Mouse (Mus musculus) urinary bladder, postnatal 10 days (tissue): ENCODE measurements around the gene Fnbp4.
A peak's percentile ranks its signal among the peaks of the same experiment; 100 is the strongest.

Source experiments
- DNase-seq: peaks from one replicate; pipeline ENCODE4 v3.0.0; 2022; ENCODE audit warnings: low spot score

Fnbp4 gene

GRCm38 (mm10) chr2:90745053-90745678, at the start of gene Fnbp4:
Gene Fnbp4 (plus strand): TSS chr2:90745370.
- peak; percentile 76 for DNase-seq

- no peak for DNase-seq
These were observed 44.2 kb upstream of the Fnbp4 start for GRCm38 (mm10) chr2:90700943-90701342.

GRCm38 (mm10) chr2:90708548-90708947, 36.6 kb upstream of the Fnbp4 start:
- DNase-seq = no peak

- DNase-seq = no peak
These were observed 29.5 kb upstream of the Fnbp4 start for GRCm38 (mm10) chr2:90715555-90716092.

GRCm38 (mm10) chr2:90717366-90717765, 27.8 kb upstream of the Fnbp4 start:
- DNase-seq = no peak

- no peak for DNase-seq
These were observed 27.2 kb upstream of the Fnbp4 start for GRCm38 (mm10) chr2:90717948-90718347.

GRCm38 (mm10) chr2:90726818-90727217, 18.4 kb upstream of the Fnbp4 start:
- no peak for DNase-seq

- no peak for DNase-seq
These were observed 9.8 kb upstream of the Fnbp4 start for GRCm38 (mm10) chr2:90735326-90735725.

GRCm38 (mm10) chr2:90738801-90739200, 6.4 kb upstream of the Fnbp4 start:
- no peak for DNase-seq

- no peak for DNase-seq
These were observed 5.8 kb upstream of the Fnbp4 start for GRCm38 (mm10) chr2:90739327-90739726.

- no peak for DNase-seq
These were observed 5.2 kb upstream of the Fnbp4 start for GRCm38 (mm10) chr2:90739921-90740320.

- no peak for DNase-seq
These were observed 701 bp upstream of the Fnbp4 start for GRCm38 (mm10) chr2:90744285-90745052.

- no peak for DNase-seq
These were observed 769 bp downstream of the Fnbp4 start for GRCm38 (mm10) chr2:90745740-90746537.

GRCm38 (mm10) chr2:90746538-90746865, 1.3 kb downstream of the Fnbp4 start:
- DNase-seq = no peak

- no peak for DNase-seq
These were observed 2.0 kb downstream of the Fnbp4 start for GRCm38 (mm10) chr2:90747131-90747530.

GRCm38 (mm10) chr2:90749676-90750459, 4.7 kb downstream of the Fnbp4 start:
- no peak for DNase-seq

GRCm38 (mm10) chr2:90753565-90753964, 8.4 kb downstream of the Fnbp4 start:
- no peak for DNase-seq

- DNase-seq = no peak
These were observed 9.0 kb downstream of the Fnbp4 start for GRCm38 (mm10) chr2:90754188-90754587.

- DNase-seq = no peak
These were observed 20.0 kb downstream of the Fnbp4 start for GRCm38 (mm10) chr2:90765123-90765522.

GRCm38 (mm10) chr2:90781323-90781722, 36.2 kb downstream of the Fnbp4 start:
- no peak for DNase-seq

- DNase-seq = no peak
These were observed 36.8 kb downstream of the Fnbp4 start for GRCm38 (mm10) chr2:90781938-90782337.

- DNase-seq = no peak
These were observed 37.3 kb downstream of the Fnbp4 start, which contains the start of gene Agbl2 for GRCm38 (mm10) chr2:90782458-90782857. Gene Agbl2 (plus strand): TSS chr2:90782727.
